Mouse (Mus musculus) heart, embryonic 11.5 days (tissue): Measurements from ENCODE around the gene Xxylt1. TPM values are rescaled to one million over a fixed set of nuclear protein-coding genes. Genes with fewer than 3 reads are reported as not detected.

ENCODE experiments used
- ATAC-seq: fragments of 200-750 bp; cut with Nextera tagmentation; replicated peaks from 2 replicates; pipeline ENCODE4 v1.8.0; 2017; ENCODE audit warnings: moderate library complexity; ENCODE audit not compliant: insufficient number of reproducible peaks, low FRiP score, low TSS enrichment
- H3K27ac ChIP-seq: fragments of 300-500 bp; sonication (generic); 2 replicates; pipeline ENCODE4 v1.5.1; 2014; ENCODE audit warnings: mild to moderate bottlenecking, low read depth, low read length
- H3K27me3 ChIP-seq: fragments of 300-500 bp; sonication (generic); 2 replicates; pipeline ENCODE4 v1.6.1; 2014; ENCODE audit warnings: mild to moderate bottlenecking, low read length, mixed read lengths; ENCODE audit not compliant: control insufficient read depth, insufficient read depth
- H3K36me3 ChIP-seq: fragments of 300-500 bp; sonication (generic); 2 replicates; pipeline ENCODE4 v1.6.1; 2014; ENCODE audit warnings: mild to moderate bottlenecking, low read length, moderate library complexity, mixed read lengths; ENCODE audit not compliant: control insufficient read depth, insufficient read depth
- H3K4me1 ChIP-seq: fragments of 300-500 bp; sonication (generic); 2 replicates; pipeline ENCODE4 v1.6.1; 2014; ENCODE audit warnings: low read length; ENCODE audit not compliant: control insufficient read depth, insufficient read depth
- H3K4me2 ChIP-seq: fragments of 300-500 bp; sonication (generic); 2 replicates; pipeline ENCODE4 v1.6.1; 2014; ENCODE audit warnings: mild to moderate bottlenecking, moderate library complexity
- H3K4me3 ChIP-seq: fragments of 300-500 bp; sonication (generic); 2 replicates; pipeline ENCODE4 v1.5.1; 2014; ENCODE audit warnings: low read depth, low read length
- H3K9ac ChIP-seq: fragments of 300-500 bp; sonication (generic); 2 replicates; pipeline ENCODE4 v1.6.1; 2014; ENCODE audit warnings: mild to moderate bottlenecking, low read depth, low read length, moderate library complexity
- H3K9me3 ChIP-seq: fragments of 300-500 bp; sonication (generic); replicated peaks from 2 replicates; pipeline ENCODE4 v1.6.1; 2016; ENCODE audit warnings: low read length; ENCODE audit not compliant: control insufficient read depth
- WGBS: fragments of 180-500 bp; shearing (Covaris S2); extraction: QIAGEN DNeasy Blood & Tissue Kit; methylation state at CpG from one replicate; pipeline ENCODE4 v1.1.7; 2014; ENCODE audit not compliant: insufficient replicate concordance; 5-methylcytosine and 5-hydroxymethylcytosine counted together
- polyA plus RNA-seq: library from polyadenylated mRNA; unstranded; fragments of >200 nt; fragmentation: Nextera tagmentation; extraction: Ambion mirVana; gene quantifications from 2 replicates; pipeline ENCODE4 v1.2.1, GENCODE M21; 2014

Xxylt1 gene
- polyA plus RNA-seq, 1 experiment from 2014 or later = 10.3 TPM

DNA sequence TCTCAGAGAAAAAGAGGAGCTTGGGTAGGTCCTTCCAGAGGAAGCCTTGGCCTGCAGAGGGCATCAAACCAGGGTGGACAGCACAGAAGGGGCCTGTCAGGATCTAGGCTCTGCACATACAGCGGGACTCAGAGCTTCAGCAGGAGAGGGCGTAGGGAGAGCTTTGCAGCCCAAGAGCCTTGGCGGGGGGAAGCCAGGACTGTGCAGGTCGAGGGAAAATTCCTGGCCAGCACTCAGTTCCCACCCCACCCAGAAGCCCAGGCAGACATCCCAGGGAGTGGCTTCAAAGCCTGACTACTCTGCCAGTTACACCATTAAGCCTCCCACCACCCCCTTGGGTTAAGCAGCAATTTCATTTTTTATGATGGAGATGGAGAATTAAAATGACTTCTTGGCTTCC is 148.4 kb downstream of the Xxylt1 start:
- H3K4me2 ChIP-seq = no peak overlapping the region
- WGBS = 67% methylated on average over 4 of the region's 4 CpGs
- no peaks in the 10 kb centered on the region for H3K27me3 ChIP-seq
- H3K9me3 ChIP-seq = no peaks in the 10 kb centered on the region
- H3K4me1 ChIP-seq = 0 out of 2 replicates have a peak, but pooled peaks cover 3% of the 10 kb centered on the region
- H3K4me3 ChIP-seq = no peak overlapping the region
- H3K9ac ChIP-seq = no peak overlapping the region
- no peak overlapping the region for H3K27ac ChIP-seq
- no peak for ATAC-seq
- no peaks in the 10 kb centered on the region for H3K36me3 ChIP-seq

DNA sequence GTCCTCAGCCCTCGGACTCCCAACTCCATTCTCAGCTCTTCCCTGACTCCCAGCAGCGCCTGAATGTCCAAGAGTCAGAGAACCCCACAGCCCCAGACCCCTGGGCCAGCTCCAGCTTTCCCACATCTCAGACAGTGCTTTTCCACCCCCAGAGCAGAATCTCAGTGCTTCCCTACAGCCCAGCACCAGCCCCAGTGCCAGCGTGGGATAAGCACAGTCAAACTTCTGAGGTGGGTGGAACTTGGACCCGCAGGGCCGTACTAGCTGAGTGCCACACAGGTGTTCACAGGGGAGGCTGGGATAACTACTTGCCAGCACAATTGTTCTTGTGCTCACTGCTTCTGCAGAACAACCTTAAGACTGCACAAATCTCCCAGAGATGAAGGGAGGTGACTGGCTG is 149.0 kb downstream of the Xxylt1 start:
- no peaks in the 10 kb centered on the region for H3K27me3 ChIP-seq
- ATAC-seq = no peak
- no peaks in the 10 kb centered on the region for H3K36me3 ChIP-seq
- H3K27ac ChIP-seq = no peak overlapping the region
- 82% methylated on average over 5 of the region's 5 CpGs for WGBS
- no peak overlapping the region for H3K9ac ChIP-seq
- no peaks in the 10 kb centered on the region for H3K9me3 ChIP-seq
- 0 out of 2 replicates have a peak, but pooled peaks cover 3% of the 10 kb centered on the region for H3K4me1 ChIP-seq
- H3K4me3 ChIP-seq = no peak overlapping the region
- H3K4me2 ChIP-seq = no peak overlapping the region

DNA sequence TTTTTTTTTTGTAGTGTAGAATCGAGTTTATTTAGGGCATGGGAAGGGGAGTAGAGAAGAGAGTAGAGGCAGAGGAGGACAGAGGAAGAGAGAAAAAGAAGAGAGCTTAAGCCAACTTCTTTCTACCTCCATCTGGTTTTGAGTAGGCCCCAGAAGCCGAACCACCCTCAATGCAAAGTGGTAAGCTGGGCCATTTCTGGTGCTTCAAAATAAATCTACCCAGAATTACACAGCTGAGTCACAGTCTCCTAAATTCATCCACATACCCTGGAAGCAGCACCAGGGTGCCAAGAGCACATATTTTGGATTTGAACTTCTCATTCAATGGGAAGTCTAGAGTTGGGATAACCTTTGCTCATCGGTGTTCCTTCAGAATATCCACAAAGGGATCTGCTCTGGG is 152.1 kb downstream of the Xxylt1 start:
- Histone ChIP-seq H3K4me1 (0 out of 2 replicates have a peak, but pooled peaks cover 3% of the 10 kb centered on the region), H3K4me2 (no peak overlapping the region), H3K27me3 (no peaks in the 10 kb centered on the region), H3K9me3 (no peaks in the 10 kb centered on the region), H3K4me3 (no peak overlapping the region), H3K27ac (no peak overlapping the region), H3K36me3 (no peaks in the 10 kb centered on the region), H3K9ac (no peak overlapping the region)
- ATAC-seq = no peak
- 73% methylated on average over 3 of the region's 3 CpGs for WGBS

DNA sequence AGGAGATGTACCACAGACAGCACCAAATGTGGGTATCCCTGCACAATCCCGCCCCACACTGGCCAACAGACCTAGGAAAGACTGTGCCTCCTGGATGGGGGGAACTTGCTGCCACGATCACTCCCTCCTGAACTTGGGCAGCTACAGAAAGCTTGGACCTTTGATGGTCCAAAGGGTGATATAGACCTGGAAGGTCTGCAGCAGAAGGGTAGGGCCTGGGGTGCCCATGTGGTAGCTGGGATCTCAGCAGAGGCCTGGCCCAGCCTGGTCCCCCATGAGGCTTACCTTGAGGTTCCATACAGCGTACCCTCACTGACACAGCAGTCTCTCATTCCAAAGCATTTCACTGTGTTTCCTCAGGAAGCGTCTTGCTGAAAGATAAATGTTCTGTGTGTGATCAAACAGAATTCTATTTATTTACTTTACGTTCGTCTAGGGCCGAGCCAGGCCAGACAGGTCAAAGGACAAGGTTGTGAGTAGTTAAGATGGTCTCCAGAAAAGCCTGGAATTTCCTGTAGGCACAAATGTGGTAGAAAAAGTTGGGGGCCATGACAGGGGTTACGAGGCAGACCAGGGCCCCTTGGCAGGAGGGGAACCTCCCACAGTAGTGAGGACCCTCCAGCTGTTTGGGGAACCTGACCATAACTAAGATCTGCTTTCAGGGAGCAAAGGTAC is 153.0 kb downstream of the Xxylt1 start:
- no peak for ATAC-seq
- Histone ChIP-seq H3K36me3 (no peaks in the 10 kb centered on the region), H3K4me1 (0 out of 2 replicates have a peak, but pooled peaks cover 3% of the 10 kb centered on the region), H3K4me3 (no peak overlapping the region), H3K9ac (no peak overlapping the region), H3K9me3 (no peaks in the 10 kb centered on the region), H3K27ac (no peak overlapping the region), H3K27me3 (no peaks in the 10 kb centered on the region), H3K4me2 (no peak overlapping the region)
- 59% methylated on average over 8 of the region's 8 CpGs for WGBS

DNA sequence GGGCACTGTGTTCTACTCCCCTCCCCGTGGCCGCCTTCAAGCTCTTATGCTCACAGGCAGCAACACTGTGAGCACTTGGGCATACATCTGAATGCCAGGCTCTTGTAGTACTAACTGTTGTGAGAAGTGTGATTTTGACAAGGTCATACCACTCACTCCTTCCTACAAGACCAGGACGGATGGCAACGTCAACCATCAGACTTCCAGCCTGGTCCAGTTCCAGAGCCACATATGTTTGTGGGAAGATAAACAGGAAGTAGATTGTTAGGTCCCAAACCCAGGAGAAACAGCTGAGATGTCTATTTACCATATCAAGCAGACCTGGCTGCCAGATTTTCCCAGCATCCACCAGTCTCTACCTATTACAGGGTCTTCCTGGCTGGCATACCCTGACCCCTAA is 155.7 kb downstream of the Xxylt1 start:
- no peak overlapping the region for H3K4me3 ChIP-seq
- 46% methylated on average over 4 of the region's 4 CpGs for WGBS
- H3K9me3 ChIP-seq = no peaks in the 10 kb centered on the region
- H3K27ac ChIP-seq = no peak overlapping the region
- no peaks in the 10 kb centered on the region for H3K27me3 ChIP-seq
- 0 out of 2 replicates have a peak, but pooled peaks cover 3% of the 10 kb centered on the region for H3K4me1 ChIP-seq
- ATAC-seq = no peak
- H3K9ac ChIP-seq = no peak overlapping the region
- no peak overlapping the region for H3K4me2 ChIP-seq
- H3K36me3 ChIP-seq = no peaks in the 10 kb centered on the region

DNA sequence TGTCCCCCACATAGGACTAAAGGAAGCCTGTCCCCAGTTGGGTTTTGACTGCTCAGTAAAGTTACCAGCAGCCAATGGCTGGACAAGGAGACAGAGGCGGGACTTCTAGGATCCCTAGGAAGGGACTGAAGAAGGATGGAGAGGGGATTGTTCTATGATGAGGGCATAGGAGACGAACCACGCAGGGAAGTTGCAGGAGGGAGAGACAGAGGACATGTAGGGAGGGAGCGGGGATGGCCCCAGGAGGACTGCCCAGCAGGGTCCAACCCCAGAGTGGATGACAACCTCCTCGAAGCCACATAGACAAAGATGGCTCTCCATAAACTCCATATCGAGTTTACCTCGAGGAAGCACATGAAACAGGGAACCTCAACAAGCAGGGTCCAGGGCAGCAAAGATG is 157.3 kb downstream of the Xxylt1 start:
- no peak overlapping the region for H3K9ac ChIP-seq
- no peak overlapping the region for H3K4me2 ChIP-seq
- ATAC-seq = no peak
- H3K4me3 ChIP-seq = no peak overlapping the region
- H3K4me1 ChIP-seq = 0 out of 2 replicates have a peak, but pooled peaks cover 3% of the 10 kb centered on the region
- H3K27ac ChIP-seq = no peak overlapping the region
- no peaks in the 10 kb centered on the region; the same call in 1 of the 2 replicates for H3K9me3 ChIP-seq
- WGBS = 69% methylated on average over 7 of the region's 7 CpGs
- H3K27me3 ChIP-seq = no peaks in the 10 kb centered on the region
- no peaks in the 10 kb centered on the region for H3K36me3 ChIP-seq

DNA sequence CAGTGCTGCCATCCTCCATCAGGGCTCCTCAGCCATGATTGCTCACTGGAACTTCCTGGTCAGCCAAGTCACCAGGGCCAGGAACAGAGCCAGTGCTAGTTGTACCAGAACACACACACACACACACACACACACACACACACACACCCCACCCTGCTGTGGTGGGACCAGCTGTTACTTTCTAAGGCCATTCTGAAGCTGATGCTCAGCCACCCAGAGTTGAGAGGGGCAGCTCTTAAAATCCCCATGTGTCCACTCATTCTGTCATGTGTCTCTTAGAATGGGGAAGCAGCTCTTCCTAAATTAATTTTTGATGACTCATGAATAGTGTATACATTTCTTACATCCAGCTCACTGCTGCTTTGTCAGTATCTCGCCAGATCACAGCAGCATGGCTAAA is 158.7 kb downstream of the Xxylt1 start:
- Histone ChIP-seq H3K27ac (no peak overlapping the region), H3K9me3 (no peaks in the 10 kb centered on the region; the same call in 1 of the 2 replicates), H3K9ac (no peak overlapping the region), H3K4me1 (no peaks in the 10 kb centered on the region), H3K36me3 (no peaks in the 10 kb centered on the region), H3K27me3 (no peaks in the 10 kb centered on the region), H3K4me2 (no peak overlapping the region), H3K4me3 (no peak overlapping the region)
- WGBS = 62% methylated on average over 1 of the region's 1 CpGs
- ATAC-seq = no peak

DNA sequence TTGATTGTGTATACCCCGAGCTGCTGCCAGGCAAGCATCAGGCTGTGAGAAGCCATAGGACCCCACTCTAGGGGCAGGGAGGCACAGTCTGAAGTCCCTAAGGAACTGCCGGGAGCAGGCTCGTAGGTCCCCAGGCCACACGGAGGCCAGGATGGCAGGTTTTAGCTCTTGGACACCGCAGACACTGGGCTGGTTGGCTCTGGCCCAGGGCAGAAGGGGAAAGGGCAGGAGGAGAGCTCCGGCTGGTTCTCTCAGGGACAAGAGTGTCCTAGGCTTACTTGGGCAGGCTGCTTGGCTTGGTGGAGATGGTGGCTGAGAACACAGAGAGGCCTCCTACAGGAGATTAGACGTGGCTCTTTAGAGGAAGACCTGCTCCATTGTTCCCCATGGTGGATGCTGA is 162.4 kb downstream of the Xxylt1 start:
- Histone ChIP-seq H3K4me2 (no peak overlapping the region), H3K9ac (no peak overlapping the region), H3K9me3 (no peaks in the 10 kb centered on the region; the same call in 1 of the 2 replicates), H3K4me1 (no peaks in the 10 kb centered on the region), H3K4me3 (no peak overlapping the region), H3K36me3 (no peaks in the 10 kb centered on the region), H3K27ac (no peak overlapping the region), H3K27me3 (no peaks in the 10 kb centered on the region)
- 83% methylated on average over 7 of the region's 7 CpGs for WGBS
- ATAC-seq = no peak

DNA sequence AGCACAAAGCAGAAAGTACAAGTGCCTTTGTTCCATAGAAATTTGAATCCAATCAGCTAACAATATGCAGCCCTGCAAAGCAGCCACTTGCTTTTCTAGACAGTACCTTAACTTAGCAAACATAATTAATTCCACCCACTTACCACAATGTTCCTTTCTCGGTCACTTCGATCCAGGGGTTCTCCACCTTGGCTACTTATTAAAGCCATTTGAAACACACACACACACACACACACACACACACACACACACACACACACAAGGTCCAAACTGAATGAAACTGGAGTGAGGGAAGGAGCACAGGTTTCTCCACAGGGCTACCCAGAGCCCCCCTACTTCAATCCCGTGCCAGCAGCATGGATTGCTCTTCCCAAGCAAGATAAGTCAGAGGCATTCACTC is 164.3 kb downstream of the Xxylt1 start:
- no peak for ATAC-seq
- 79% methylated on average over 3 of the region's 3 CpGs for WGBS
- Histone ChIP-seq H3K9me3 (no peaks in the 10 kb centered on the region; the same call in 1 of the 2 replicates), H3K4me2 (no peak overlapping the region), H3K27ac (no peak overlapping the region), H3K9ac (no peak overlapping the region), H3K4me3 (no peak overlapping the region), H3K36me3 (no peaks in the 10 kb centered on the region), H3K4me1 (no peaks in the 10 kb centered on the region), H3K27me3 (no peaks in the 10 kb centered on the region)
